Comparison of ENCODE assay signal across 8 mouse cellular contexts in genomic region chr2:170129248-170129922, GRCm38 (mm10). TPM values are rescaled to one million over a fixed set of nuclear protein-coding genes. Genes with fewer than 3 reads are reported as not detected.
A peak's percentile ranks its signal among the peaks of the same experiment; 100 is the strongest.
DNase-seq lines count a peak whose midpoint lies in the region; ATAC-seq and TF ChIP-seq lines count a peak whose summit lies in the region.

No protein-coding gene starts in this region.

- H3K27ac ChIP-seq in lung, postnatal 0 days (ENCODE audit: low read length), result peak overlapping the region; percentile 97
- peak overlapping the region; percentile 95; the same call in 1 of the 2 replicates for H3K27ac ChIP-seq in intestine, embryonic 14.5 days (ENCODE audit: low read depth)
- no peak overlapping the region for H3K27ac ChIP-seq in midbrain, postnatal 0 days (ENCODE audit: low read depth, low read length)

- no peak for ATAC-seq in lung, postnatal 0 days
- peak; percentile 10; the same call in 1 of the 2 replicates for ATAC-seq in common myeloid progenitor, adult 5-6 weeks (replicated peaks; ENCODE audit: low read depth, poor library complexity, severe bottlenecking)
- ATAC-seq in intestine, embryonic 14.5 days (replicated peaks; ENCODE audit: low FRiP score, low TSS enrichment, low read depth), result no peak
- no peak for ATAC-seq in midbrain, postnatal 0 days (ENCODE audit: low FRiP score)

- H3K4me2 ChIP-seq in lung, postnatal 0 days (replicated peaks; ENCODE audit: low read depth, low read length), result peak overlapping the region; percentile 76
- H3K4me2 ChIP-seq in intestine, embryonic 14.5 days (ENCODE audit: low read length), result peak overlapping the region; percentile 79
- peak overlapping the region; percentile 72; the same call in 1 of the 2 replicates for H3K4me2 ChIP-seq in midbrain, postnatal 0 days (ENCODE audit: low read depth, low read length, poor library complexity, severe bottlenecking)

- no peak for TF ChIP-seq EP300 in lung, postnatal 0 days (IDR thresholded peaks at IDR 0.05)

- peak; percentile 60 for DNase-seq in lung, postnatal 0 days (ENCODE audit: low spot score)
- DNase-seq in lung, postnatal 4 days, result no peak
- no peak for DNase-seq in intestine, embryonic 14.5 days (ENCODE audit: low spot score)
- no peak for DNase-seq in midbrain, postnatal 0 days (ENCODE audit: low spot score)
- DNase-seq in layer of hippocampus, postnatal 36 days, result no peak
- no peak for DNase-seq in spleen, postnatal 14 days (ENCODE audit: low spot score in 2 of 2)
- DNase-seq in right cerebral cortex, adult 18-20 months, result no peak

- no peaks in the 10 kb centered on the region for H3K9me3 ChIP-seq in lung, postnatal 0 days (ENCODE audit: low read length)
- no peaks in the 10 kb centered on the region for H3K9me3 ChIP-seq in intestine, embryonic 14.5 days (ENCODE audit: control insufficient read depth, low read length)
- H3K9me3 ChIP-seq in midbrain, postnatal 0 days (ENCODE audit: low read length), result no peaks in the 10 kb centered on the region

- H3K36me3 ChIP-seq in lung, postnatal 0 days (ENCODE audit: insufficient read depth, low read length), result no peaks in the 10 kb centered on the region
- H3K36me3 ChIP-seq in intestine, embryonic 14.5 days (ENCODE audit: control insufficient read depth, insufficient read depth, low read length), result peaks cover 7% of the 10 kb centered on the region; the same call in 1 of the 2 replicates
- no peaks in the 10 kb centered on the region for H3K36me3 ChIP-seq in midbrain, postnatal 0 days (ENCODE audit: insufficient read depth, low read length)

- TF ChIP-seq CTCF in lung, postnatal 0 days (IDR thresholded peaks at IDR 0.05), result peak; percentile 35
- TF ChIP-seq CTCF in midbrain, postnatal 0 days (IDR thresholded peaks at IDR 0.05), result 0 out of 2 replicates have a peak, but pooled peaks have one; percentile 8

- peak overlapping the region; percentile 98 for H3K4me3 ChIP-seq in lung, postnatal 0 days (ENCODE audit: low read depth, low read length)
- peak overlapping the region; percentile 80 for H3K4me3 ChIP-seq in intestine, embryonic 14.5 days (ENCODE audit: low read depth, low read length)
- H3K4me3 ChIP-seq in midbrain, postnatal 0 days (ENCODE audit: low read depth, low read length), result peak overlapping the region; percentile 68; the same call in 1 of the 2 replicates

- H3K27me3 ChIP-seq in lung, postnatal 0 days (replicated peaks; ENCODE audit: insufficient read depth, low read length), result no peaks in the 10 kb centered on the region
- H3K27me3 ChIP-seq in intestine, embryonic 14.5 days (replicated peaks; ENCODE audit: control insufficient read depth, insufficient read depth, low read length), result no peaks in the 10 kb centered on the region
- no peaks in the 10 kb centered on the region for H3K27me3 ChIP-seq in midbrain, postnatal 0 days (ENCODE audit: insufficient read depth, low read length)

- H3K4me1 ChIP-seq in lung, postnatal 0 days (ENCODE audit: insufficient read depth, low read depth, low read length), result peaks cover 20% of the 10 kb centered on the region; the same call in 1 of the 2 replicates
- H3K4me1 ChIP-seq in intestine, embryonic 14.5 days (replicated peaks; ENCODE audit: control insufficient read depth, insufficient read depth, low read length), result peaks cover 39% of the 10 kb centered on the region
- no peaks in the 10 kb centered on the region for H3K4me1 ChIP-seq in midbrain, postnatal 0 days (ENCODE audit: insufficient read depth, low read length)

- WGBS in lung, postnatal 0 days, result 24% methylated on average over 5 of the region's 5 CpGs
- WGBS in intestine, embryonic 14.5 days, result 27% methylated on average over 5 of the region's 5 CpGs
- 23% methylated on average over 5 of the region's 5 CpGs for WGBS in midbrain, postnatal 0 days

- H3K9ac ChIP-seq in lung, postnatal 0 days (replicated peaks; ENCODE audit: low read depth), result peak overlapping the region; percentile 94; the same call in 1 of the 2 replicates
- H3K9ac ChIP-seq in intestine, embryonic 14.5 days (ENCODE audit: low read length), result peak overlapping the region; percentile 97
- no peak overlapping the region for H3K9ac ChIP-seq in midbrain, postnatal 0 days (replicated peaks; ENCODE audit: low read length, poor library complexity, severe bottlenecking)

RNA-seq across cellular contexts. Expression of gene Zfp217, which starts 18.5 kb away (rescaled TPM):
- polyA plus RNA-seq in lung, postnatal 0 days (2015; fragmentation: Nextera tagmentation; extraction: Ambion mirVana), result 4.0 and 4.4 TPM in 2 replicates
- 33.2 and 40.1 TPM in 2 replicates for total RNA-seq in common myeloid progenitor, adult 5-6 weeks (2017)
- 3.8 and 4.3 TPM in 2 replicates for polyA plus RNA-seq in intestine, embryonic 14.5 days (2014; fragmentation: Nextera tagmentation; extraction: Ambion mirVana)
- total RNA-seq in midbrain, postnatal 0 days (2014; rRNA removed), result 3.7 and 3.8 TPM in 2 replicates
- polyA plus RNA-seq in midbrain, postnatal 0 days (2015; fragmentation: Nextera tagmentation; extraction: Ambion mirVana), result 0.44 and 0.49 TPM in 2 replicates
- 1 to 10 TPM; 2.3 to 2.5 TPM for total RNA-seq in layer of hippocampus, postnatal 36 days (2021)
